Mouse (Mus musculus) embryonic facial prominence, embryonic 14.5 days (tissue): ENCODE measurements around the gene Il1rl1. TPM values are rescaled to one million over a fixed set of nuclear protein-coding genes. Genes with fewer than 3 reads are reported as not detected.
A peak's percentile ranks its signal among the peaks of the same experiment; 100 is the strongest.

Source experiments
- ATAC-seq: fragments of 200-750 bp; cut with Nextera tagmentation; 2 replicates; pipeline ENCODE4 v1.8.0; 2017; ENCODE audit warnings: low read depth, moderate number of reproducible peaks, moderate TSS enrichment
- DNase-seq: peaks from one replicate; pipeline ENCODE4 v3.0.0-alpha.2; 2015; ENCODE audit warnings: low spot score
- H3K27ac ChIP-seq: fragments of 300-500 bp; sonication (generic); replicated peaks from 2 replicates; pipeline ENCODE4 v1.5.1; 2014; ENCODE audit warnings: low read depth, mild to moderate bottlenecking, low read length, moderate library complexity
- H3K27me3 ChIP-seq: fragments of 300-500 bp; sonication (generic); replicated peaks from 2 replicates; pipeline ENCODE4 v1.6.1; 2014; ENCODE audit warnings: low read length; ENCODE audit not compliant: control insufficient read depth, insufficient read depth
- H3K36me3 ChIP-seq: fragments of 300-500 bp; sonication (generic); 2 replicates; pipeline ENCODE4 v1.6.1; 2014; ENCODE audit warnings: low read length, mixed read lengths; ENCODE audit not compliant: control insufficient read depth, insufficient read depth
- H3K4me1 ChIP-seq: fragments of 300-500 bp; sonication (generic); 2 replicates; pipeline ENCODE4 v1.6.1; 2014; ENCODE audit warnings: antibody characterized with exemption, low read length; ENCODE audit not compliant: control insufficient read depth, insufficient read depth
- H3K4me2 ChIP-seq: fragments of 300-500 bp; sonication (generic); 2 replicates; pipeline ENCODE4 v1.6.1; 2014; ENCODE audit warnings: low read depth, mild to moderate bottlenecking, low read length, moderate library complexity, mixed read lengths
- H3K4me3 ChIP-seq: fragments of 300-500 bp; sonication (generic); 2 replicates; pipeline ENCODE4 v1.5.1; 2014; ENCODE audit warnings: low read depth, mild to moderate bottlenecking, low read length
- H3K9ac ChIP-seq: fragments of 300-500 bp; sonication (generic); 2 replicates; pipeline ENCODE4 v1.6.1; 2014; ENCODE audit warnings: low read depth, mild to moderate bottlenecking, low read length, moderate library complexity, mixed read lengths
- H3K9me3 ChIP-seq: fragments of 300-500 bp; sonication (generic); 2 replicates; pipeline ENCODE4 v1.6.1; 2016; ENCODE audit warnings: low read length; ENCODE audit not compliant: control insufficient read depth
- WGBS: fragments of 180-500 bp; shearing (Covaris S2); extraction: QIAGEN DNeasy Blood & Tissue Kit; methylation state at CpG from one replicate; pipeline ENCODE4 v1.1.7; 2014; 5-methylcytosine and 5-hydroxymethylcytosine counted together
- polyA plus RNA-seq: library from polyadenylated mRNA; unstranded; fragments of >200 nt; fragmentation: Nextera tagmentation; extraction: Ambion mirVana; gene quantifications from 2 replicates; pipeline ENCODE4 v1.2.1, GENCODE M21; 2014

Gene Il1rl1
- polyA plus RNA-seq, 1 experiment from 2014 or later: 3.2 TPM

DNA sequence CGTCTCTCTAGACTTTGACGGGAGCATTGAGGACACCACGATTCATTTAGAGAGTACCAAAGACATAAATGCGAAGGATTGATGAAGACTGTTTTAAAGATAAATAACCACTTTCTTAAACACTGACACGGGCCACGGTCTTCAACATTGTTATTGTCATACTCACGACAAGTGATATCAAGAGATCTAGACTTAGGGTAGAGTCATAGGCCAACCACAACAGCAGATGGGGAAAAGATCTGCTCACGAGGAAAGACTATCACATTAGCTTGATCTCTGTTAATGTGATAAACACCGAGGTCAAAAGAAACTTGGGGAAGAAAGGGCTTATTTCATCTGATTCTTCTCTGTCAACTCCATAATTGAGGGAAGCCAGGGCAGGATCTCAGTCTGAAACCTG is 2.1 kb upstream of the Il1rl1 start:
- Histone ChIP-seq H3K27me3 (no peaks in the 10 kb centered on the region), H3K4me3 (no peak overlapping the region), H3K4me1 (no peaks in the 10 kb centered on the region), H3K9ac (no peak overlapping the region), H3K4me2 (no peak overlapping the region), H3K27ac (no peak overlapping the region), H3K9me3 (no peaks in the 10 kb centered on the region), H3K36me3 (no peaks in the 10 kb centered on the region)
- ATAC-seq (no peak), DNase-seq (no peak)
- 89% methylated on average over 9 of the region's 9 CpGs for WGBS

- WGBS: 69% methylated on average over 1 of the region's 1 CpGs
Measured at GRCm38 (mm10) chr1:40427901-40428300, 1.5 kb upstream of the Il1rl1 start.

GRCm38 (mm10) chr1:40430143-40430834 is 919 bp downstream of the Il1rl1 start:
- Histone ChIP-seq H3K27ac (no peak overlapping the region), H3K4me2 (no peak overlapping the region), H3K27me3 (no peaks in the 10 kb centered on the region), H3K9me3 (no peaks in the 10 kb centered on the region), H3K4me3 (no peak overlapping the region), H3K9ac (no peak overlapping the region), H3K36me3 (no peaks in the 10 kb centered on the region), H3K4me1 (no peaks in the 10 kb centered on the region)
- DNase-seq: no peak
- ATAC-seq: no peak
- WGBS: 68% methylated on average over 4 of the region's 4 CpGs

More at GRCm38 (mm10) chr1:40427901-40428300, 1.5 kb upstream of the Il1rl1 start:
- Histone ChIP-seq H3K36me3 (no peaks in the 10 kb centered on the region), H3K27me3 (no peaks in the 10 kb centered on the region), H3K9ac (no peak overlapping the region), H3K27ac (no peak overlapping the region), H3K4me2 (no peak overlapping the region), H3K4me1 (no peaks in the 10 kb centered on the region), H3K4me3 (no peak overlapping the region), H3K9me3 (no peaks in the 10 kb centered on the region)
- ATAC-seq (no peak), DNase-seq (no peak)

GRCm38 (mm10) chr1:40432169-40432568 is 2.8 kb downstream of the Il1rl1 start:
- H3K4me3 ChIP-seq: no peak overlapping the region
- H3K36me3 ChIP-seq: no peaks in the 10 kb centered on the region
- no peaks in the 10 kb centered on the region for H3K27me3 ChIP-seq
- H3K27ac ChIP-seq: no peak overlapping the region
- no peaks in the 10 kb centered on the region for H3K4me1 ChIP-seq
- no peak overlapping the region for H3K4me2 ChIP-seq
- no peak for DNase-seq
- no peak overlapping the region for H3K9ac ChIP-seq
- no peak for ATAC-seq
- no peaks in the 10 kb centered on the region for H3K9me3 ChIP-seq
- WGBS: 84% methylated on average over 2 of the region's 2 CpGs

- ATAC-seq (no peak), DNase-seq (peak; percentile 65)
- no peaks in the 10 kb centered on the region for H3K4me1 ChIP-seq
- no peaks in the 10 kb centered on the region for H3K27me3 ChIP-seq
- no peak overlapping the region for H3K27ac ChIP-seq
- no peaks in the 10 kb centered on the region for H3K9me3 ChIP-seq
- no peak overlapping the region for H3K4me2 ChIP-seq
- H3K9ac ChIP-seq: no peak overlapping the region
- WGBS: 38% methylated on average over 3 of the region's 3 CpGs
- no peak overlapping the region for H3K4me3 ChIP-seq
- H3K36me3 ChIP-seq: no peaks in the 10 kb centered on the region
Measured at GRCm38 (mm10) chr1:40435936-40436335, 6.6 kb downstream of the Il1rl1 start.

GRCm38 (mm10) chr1:40437340-40437739 is 8.0 kb downstream of the Il1rl1 start:
- WGBS: 73% methylated on average over 2 of the region's 2 CpGs
- H3K9ac ChIP-seq: no peak overlapping the region
- H3K4me2 ChIP-seq: no peak overlapping the region
- no peaks in the 10 kb centered on the region for H3K4me1 ChIP-seq
- no peaks in the 10 kb centered on the region for H3K9me3 ChIP-seq
- H3K27me3 ChIP-seq: no peaks in the 10 kb centered on the region
- H3K36me3 ChIP-seq: no peaks in the 10 kb centered on the region
- no peak for ATAC-seq
- no peak overlapping the region for H3K27ac ChIP-seq
- H3K4me3 ChIP-seq: no peak overlapping the region
- no peak for DNase-seq

DNA sequence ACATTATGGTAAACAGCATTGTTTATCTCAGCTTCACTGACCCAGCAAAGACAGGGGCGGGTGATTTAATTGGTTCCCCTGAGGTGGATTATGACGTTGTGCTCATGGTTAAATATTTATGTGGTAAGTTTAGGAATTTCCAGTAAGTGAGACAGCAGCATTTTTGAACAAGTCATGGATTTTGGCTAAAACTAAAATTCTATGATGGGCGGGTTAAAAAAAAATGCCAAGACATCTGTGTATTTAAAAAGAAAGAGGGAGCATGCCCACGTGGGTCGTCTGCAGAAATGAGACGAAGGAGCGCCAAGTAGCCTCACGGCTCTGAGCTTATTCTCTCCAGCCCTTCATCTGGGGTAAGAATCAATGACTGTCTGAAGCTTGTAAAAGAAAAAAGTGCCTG is 10.1 kb downstream of the Il1rl1 start:
- H3K4me3 ChIP-seq: no peak overlapping the region
- H3K4me1 ChIP-seq: no peaks in the 10 kb centered on the region
- DNase-seq: peak; percentile 7
- no peaks in the 10 kb centered on the region for H3K27me3 ChIP-seq
- no peaks in the 10 kb centered on the region for H3K9me3 ChIP-seq
- no peak overlapping the region for H3K27ac ChIP-seq
- no peak for ATAC-seq
- no peaks in the 10 kb centered on the region for H3K36me3 ChIP-seq
- 53% methylated on average over 8 of the region's 8 CpGs for WGBS
- no peak overlapping the region for H3K9ac ChIP-seq
- H3K4me2 ChIP-seq: no peak overlapping the region

- ATAC-seq: no peak
- Histone ChIP-seq H3K9me3 (no peaks in the 10 kb centered on the region), H3K27me3 (no peaks in the 10 kb centered on the region), H3K4me2 (no peak overlapping the region), H3K36me3 (no peaks in the 10 kb centered on the region), H3K4me1 (no peaks in the 10 kb centered on the region), H3K4me3 (no peak overlapping the region), H3K27ac (no peak overlapping the region), H3K9ac (no peak overlapping the region)
- no peak for DNase-seq
- 75% methylated on average over 3 of the region's 3 CpGs for WGBS
Measured at GRCm38 (mm10) chr1:40444800-40445199, 15.4 kb downstream of the Il1rl1 start.
